Mouse (Mus musculus) layer of hippocampus, adult 9-10 months (tissue): ENCODE data around the gene Oosp2.

Experiments
- DNase-seq: peaks from one replicate; pipeline ENCODE4 v3.0.0; 2022; ENCODE audit warnings: low spot score

Gene Oosp2

DNA sequence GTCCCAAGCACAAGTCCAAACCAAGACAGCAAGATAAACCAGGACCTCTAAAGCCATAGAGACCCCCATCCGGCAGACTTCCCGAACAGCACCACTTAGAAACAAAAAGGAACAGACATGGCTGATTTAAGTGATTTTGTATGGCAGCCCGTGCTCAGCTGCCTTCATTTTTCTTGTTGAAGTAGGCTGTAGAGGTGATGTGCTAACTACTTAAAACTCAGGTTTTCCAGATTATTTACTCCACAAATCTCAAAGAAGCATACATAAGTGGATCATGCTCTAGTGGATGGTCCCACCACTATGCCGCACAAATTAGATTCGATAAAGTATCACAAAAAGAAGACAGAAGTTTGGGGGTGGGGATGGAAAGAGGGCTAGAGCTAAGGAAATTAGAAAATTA lies at the start of gene Oosp2:
Gene Oosp2 (minus strand): TSS at position 101 of the 400 bp plus-strand sequence.
- DNase-seq = no peak

DNA sequence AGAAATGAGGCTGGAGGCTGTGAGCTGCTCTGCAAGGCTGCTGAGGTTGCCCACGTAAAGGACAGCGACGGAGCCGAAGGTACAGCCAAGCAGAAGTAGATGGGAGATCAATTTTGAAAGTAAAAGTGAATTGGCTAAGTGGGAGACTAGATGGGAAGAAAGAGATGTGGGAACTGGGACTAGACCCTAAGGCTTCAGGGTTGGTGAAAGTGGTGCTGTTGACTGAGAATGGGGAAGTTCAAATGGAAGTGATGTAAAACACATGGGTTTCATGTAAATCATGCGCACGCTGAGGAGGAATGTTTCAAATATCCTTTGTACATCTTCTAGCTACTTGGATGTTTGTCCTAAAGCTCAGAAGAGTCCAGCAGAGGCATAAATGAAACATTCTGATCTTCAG lies 38.0 kb upstream of the Oosp2 start:
- DNase-seq = no peak

GRCm38 (mm10) chr19:11696755-11697154 lies 36.4 kb upstream of the Oosp2 start, which contains the start of gene Oosp3:
Gene Oosp3, plus strand, starts transcription at chr19:11697055.
- no peak for DNase-seq

DNA sequence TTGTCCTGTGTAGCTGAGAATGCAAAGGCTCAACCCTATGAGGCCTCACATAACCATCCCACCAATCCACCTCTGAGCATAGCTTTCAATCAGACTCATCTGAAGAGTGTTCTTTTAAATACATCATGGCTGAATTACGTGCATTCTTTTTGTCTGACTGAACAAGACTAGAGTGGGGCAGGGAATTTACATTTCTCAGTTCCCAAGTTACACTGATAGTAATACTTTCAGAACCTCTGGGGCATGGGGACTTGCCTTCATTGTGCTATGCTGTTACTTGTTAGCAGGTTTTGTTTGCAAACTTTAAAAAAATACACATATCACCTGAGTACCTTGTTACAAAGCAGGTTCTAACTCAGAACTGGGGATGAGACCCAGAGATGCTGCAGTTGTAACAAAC lies 31.1 kb upstream of the Oosp2 start:
- no peak for DNase-seq

- DNase-seq = no peak
These were observed 30.5 kb upstream of the Oosp2 start, which contains the start of gene Oosp1 for GRCm38 (mm10) chr19:11690839-11691238. Gene Oosp1, minus strand, starts transcription at chr19:11691150.

DNA sequence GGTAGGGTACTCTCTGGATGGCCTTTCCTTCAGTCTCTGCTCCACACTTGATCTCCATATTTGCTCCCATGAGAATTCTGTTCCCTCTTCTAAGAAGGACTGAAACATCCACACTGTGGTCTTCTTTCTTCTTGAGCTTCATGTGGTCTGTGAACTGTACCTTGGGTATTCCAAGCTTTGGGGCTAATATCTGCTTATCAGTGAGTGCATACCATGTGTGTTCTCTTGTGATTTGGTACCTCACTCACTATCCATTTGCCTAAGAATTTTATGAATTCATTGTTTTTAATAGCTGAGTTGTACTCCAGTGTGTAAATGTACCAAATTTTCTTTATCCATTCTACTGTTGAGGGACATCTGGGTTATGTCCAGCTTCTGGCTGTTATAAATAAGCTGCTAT lies 1.2 kb upstream of the Oosp2 start:
- no peak for DNase-seq

DNA sequence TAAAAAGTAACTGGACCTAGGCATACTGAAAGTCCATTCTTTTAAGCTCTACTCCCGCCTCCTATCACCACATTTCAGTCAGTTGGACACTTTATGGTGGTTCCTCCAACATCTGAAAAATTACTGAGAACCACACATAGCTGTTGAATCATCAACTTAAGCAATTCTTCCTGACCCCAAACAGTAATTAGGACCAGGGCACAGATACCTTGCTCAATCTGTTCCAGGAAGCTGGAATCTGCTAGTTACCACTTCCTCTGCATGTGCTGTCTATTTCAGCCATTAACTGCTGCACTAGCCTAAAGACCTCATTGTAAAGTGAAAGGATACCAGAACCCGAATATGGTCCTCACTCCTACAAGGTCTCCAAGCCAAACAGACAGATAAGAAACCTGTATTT lies 1.2 kb downstream of the Oosp2 start:
- no peak for DNase-seq

- DNase-seq = no peak
These were observed 10.8 kb downstream of the Oosp2 start for GRCm38 (mm10) chr19:11649564-11649963.

- no peak for DNase-seq
These were observed 14.2 kb downstream of the Oosp2 start for GRCm38 (mm10) chr19:11646166-11646565.

DNA sequence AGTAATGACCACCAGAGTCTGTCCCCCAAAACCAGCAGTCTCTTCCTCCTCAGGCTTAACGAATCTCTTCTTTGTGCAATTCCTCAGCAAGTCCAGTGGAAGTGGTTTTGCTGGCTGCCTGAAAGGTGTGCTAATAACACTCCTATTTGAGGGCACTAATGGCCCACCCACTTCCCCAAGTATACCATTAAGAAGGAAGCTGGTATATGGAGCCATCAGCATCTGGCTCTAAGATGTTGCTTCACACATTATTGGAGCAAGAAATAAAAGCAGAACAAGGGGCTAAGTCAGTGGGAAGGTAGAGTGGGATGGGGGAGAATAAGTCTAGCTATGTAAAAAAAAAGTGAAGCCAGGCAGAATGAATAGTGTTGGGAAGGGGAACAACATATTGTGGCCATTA lies 19.6 kb downstream of the Oosp2 start, which contains the start of gene Ms4a3:
Gene Ms4a3 (minus strand): TSS at position 120 of the 400 bp plus-strand sequence.
- no peak for DNase-seq

DNA sequence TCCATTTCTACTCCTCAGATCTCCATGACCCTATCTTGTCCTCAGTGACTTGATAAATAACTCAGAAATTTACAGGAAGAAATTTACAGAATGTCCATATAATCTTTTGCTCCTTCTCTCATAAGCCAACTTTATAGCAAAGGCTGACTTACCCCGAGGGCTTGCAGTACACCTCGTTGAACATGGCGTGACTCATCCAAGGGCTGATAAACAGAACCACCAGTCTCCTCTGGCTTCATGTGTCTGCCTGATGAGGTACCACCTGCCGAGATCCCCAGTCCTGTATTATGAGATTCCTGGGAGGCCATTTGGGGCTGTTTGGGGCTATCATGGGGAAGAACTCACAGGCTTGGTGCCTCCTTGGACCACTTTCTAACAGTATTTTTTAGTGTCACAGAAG lies 21.3 kb downstream of the Oosp2 start:
- DNase-seq = no peak

DNA sequence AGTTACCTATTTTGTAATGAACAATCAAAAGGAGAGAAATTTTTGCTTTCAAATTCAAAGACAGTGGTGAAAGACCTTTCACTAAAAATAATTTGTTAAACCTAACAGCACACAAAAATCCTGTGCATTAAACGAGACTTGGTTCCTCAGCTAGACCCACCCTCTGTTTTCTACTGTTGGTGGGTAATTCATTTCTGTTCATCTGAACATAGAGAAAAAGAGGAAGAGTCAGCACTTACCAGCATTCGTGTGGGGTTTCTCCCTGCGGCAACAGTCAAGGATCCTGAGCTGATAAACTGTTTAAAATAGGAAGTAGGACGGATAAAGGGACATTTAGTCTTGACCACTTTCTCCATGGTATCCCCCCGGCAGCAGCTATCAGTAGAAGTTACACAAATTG lies 24.8 kb downstream of the Oosp2 start:
- DNase-seq = no peak

GRCm38 (mm10) chr19:11634330-11634729 lies 26.0 kb downstream of the Oosp2 start:
- DNase-seq = no peak

DNA sequence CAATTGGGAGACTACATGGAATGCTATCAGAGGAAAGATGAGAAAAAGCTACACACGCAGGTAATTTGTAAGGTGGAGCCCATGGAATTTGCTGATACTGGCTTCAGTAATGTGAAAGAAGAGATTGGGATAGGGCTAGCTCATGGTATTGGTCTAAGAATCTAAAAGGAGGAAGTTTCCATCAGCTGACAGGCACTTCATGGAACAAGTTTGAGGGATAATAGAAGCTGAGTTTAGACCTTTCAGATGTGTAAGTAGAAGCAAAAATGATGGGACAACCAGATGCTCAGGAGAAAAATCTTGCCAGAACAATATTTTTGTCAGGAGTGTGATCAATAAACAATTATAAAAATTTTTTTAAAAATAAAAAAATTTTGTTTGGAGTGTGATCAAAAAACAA lies 26.6 kb downstream of the Oosp2 start:
- no peak for DNase-seq

DNA sequence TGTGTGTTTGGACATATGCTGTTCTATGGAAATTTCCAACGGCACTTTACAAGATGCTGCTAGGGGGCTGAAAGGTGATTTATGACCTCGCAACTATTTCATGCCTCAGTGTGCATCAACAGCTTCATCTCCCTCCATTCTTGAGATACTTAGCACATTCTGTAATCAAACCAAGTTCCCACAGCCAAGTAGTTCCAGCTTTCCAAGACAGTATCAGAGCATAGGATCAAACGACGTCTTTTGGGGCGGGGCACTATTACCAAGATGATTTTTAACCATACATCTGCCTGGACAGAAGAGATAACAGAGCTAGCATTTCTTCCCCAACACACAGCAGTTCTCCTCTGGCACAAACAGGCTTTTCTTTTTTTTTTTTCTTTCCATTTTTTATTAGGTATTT lies 35.1 kb downstream of the Oosp2 start:
- DNase-seq = no peak

GRCm38 (mm10) chr19:11624800-11625199 lies 35.6 kb downstream of the Oosp2 start:
- DNase-seq = no peak

GRCm38 (mm10) chr19:11623551-11623950 lies 36.8 kb downstream of the Oosp2 start, which contains the start of gene Ms4a2:
Gene Ms4a2, minus strand, starts transcription at chr19:11623719.
- no peak for DNase-seq

DNA sequence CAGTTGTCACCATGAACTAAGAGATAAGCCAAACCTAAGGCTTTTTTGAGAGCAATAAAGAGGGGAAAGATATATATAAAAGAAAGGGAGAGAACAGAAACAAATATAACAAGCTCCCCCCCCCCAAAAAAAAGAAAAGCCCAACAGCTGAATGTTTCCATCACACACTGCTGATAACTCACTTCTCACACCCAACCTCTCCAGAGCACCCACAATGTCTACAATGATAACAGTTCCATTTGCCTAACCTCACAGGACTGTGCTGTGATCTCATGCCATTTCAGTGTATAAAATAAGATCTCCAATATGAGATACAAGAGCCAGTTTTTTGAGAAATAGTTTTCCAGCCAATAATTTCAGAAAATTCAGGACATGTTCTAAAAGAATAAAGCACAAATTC lies 42.4 kb downstream of the Oosp2 start:
- DNase-seq = no peak

GRCm38 (mm10) chr19:11614805-11615204 lies 45.6 kb downstream of the Oosp2 start:
- no peak for DNase-seq

DNA sequence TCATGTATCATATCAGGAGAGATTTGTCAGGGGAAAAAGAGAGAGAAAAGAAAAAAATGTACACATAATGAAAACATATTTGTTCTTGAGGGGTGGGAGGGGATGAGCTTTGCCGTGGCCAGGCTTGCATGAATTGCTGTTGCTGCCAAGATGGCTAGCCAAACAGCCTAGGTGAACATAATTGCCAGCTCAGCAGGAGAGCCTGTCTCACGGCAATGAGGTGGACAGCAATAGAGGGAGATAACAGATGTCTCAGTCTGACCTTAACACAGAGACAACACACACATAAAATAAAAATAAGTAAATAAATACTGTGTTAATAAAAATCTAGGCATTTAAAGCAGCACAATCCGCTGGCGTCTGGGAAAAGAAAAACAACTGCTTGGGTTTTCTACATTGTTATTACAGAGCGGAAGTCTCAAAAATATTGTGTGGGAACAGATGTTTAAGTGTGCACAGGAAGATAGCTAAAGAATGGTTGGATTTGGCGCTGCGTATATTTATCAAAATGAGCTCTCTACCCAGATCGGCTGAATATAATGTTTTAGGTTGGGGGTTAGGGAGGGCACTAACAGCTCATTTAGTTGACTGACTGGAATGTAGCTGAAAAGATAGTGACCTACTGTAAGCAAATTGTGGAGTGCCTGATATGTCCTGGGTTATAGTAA lies 46.4 kb downstream of the Oosp2 start:
- no peak for DNase-seq

- DNase-seq = no peak
These were observed 47.3 kb downstream of the Oosp2 start for GRCm38 (mm10) chr19:11613084-11613483.

- DNase-seq = no peak
These were observed 48.1 kb downstream of the Oosp2 start for GRCm38 (mm10) chr19:11612293-11612692.

DNA sequence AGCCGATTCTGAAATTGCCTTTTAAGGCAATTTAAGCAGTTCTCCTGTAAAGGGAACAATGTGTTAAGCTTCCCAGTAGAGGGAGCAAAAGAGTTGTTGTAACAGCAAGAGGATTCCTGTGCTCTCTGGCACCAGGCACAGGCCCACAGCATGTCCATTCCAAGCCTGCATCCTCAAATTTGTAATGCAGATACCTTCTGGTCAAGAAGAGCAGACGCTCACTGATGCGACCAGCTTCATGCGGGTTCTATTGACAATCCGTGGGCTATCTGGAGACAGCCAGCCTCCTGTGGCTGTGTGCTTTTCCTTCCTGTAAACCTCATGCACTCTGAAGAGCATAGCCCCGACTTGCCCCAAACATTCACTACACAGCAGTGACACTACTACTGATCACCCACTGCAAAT lies 48.8 kb downstream of the Oosp2 start:
- no peak for DNase-seq

DNA sequence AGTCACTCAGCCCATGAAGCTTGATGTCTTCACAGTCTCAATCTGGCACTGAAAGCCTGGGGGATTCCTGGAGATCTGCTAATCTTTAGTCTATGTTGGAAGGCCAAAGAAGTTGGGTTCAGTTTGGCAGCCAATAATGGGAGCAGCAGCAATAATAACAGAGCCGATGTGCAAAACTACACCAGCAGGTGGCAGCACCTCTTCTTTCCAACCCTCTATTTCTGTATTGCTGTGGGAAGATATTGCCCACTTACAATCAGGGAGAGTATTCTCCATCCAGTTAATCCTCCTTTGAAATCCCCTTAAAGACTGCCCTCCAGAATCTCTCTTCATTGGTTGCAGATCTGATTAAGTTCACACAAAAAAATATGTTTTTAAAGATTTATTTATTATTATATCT lies 52.2 kb downstream of the Oosp2 start:
- DNase-seq = no peak
